ENCODE assay signal across 1 mouse cellular context in the genomic region with DNA sequence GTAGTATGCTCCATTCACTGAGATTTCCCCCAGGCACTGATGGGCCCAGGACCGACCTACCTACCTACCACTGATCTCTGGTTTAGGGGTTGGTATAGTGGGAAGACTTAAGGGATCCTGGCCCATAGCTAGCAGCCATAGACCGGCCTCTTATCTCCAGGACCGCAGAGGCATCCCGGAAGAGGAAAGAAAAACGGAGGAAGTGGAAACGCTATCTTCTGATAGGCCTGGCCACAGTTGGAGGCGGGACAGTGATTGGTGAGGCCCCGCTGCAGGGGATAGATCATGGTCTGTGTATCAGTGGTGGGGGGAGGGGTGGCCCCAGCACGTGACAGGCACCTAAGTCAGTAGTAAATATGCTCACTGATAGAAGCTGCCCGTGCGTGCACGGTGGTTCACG.
A peak's percentile ranks its signal among the peaks of the same experiment; 100 is the strongest.
TF ChIP-seq lines count a peak whose summit lies in the region.

No protein-coding gene starts in this region.

TF ChIP-seq in MEL, 35 proteins besides CTCF, POLR2A, EP300 and RAD21:
- TF ChIP-seq ZC3H11A (IDR thresholded peaks at IDR 0.05; ENCODE audit: low read depth, low read length), result no peak
- no peak for TF ChIP-seq ZKSCAN1 (IDR thresholded peaks at IDR 0.05; ENCODE audit: low read depth, low read length)
- no peak for TF ChIP-seq GABPA (IDR thresholded peaks at IDR 0.05; ENCODE audit: low read depth, low read length)
- no peak for TF ChIP-seq ZMIZ1 (IDR thresholded peaks at IDR 0.05; ENCODE audit: low read depth, low read length)
- no peak for TF ChIP-seq POLR2AphosphoS5 (IDR thresholded peaks at IDR 0.05; ENCODE audit: borderline replicate concordance, low read depth, low read length)
- TF ChIP-seq MXI1 (IDR thresholded peaks at IDR 0.05; ENCODE audit: low read depth, low read length), result peak; percentile 76
- no peak for TF ChIP-seq MEF2A (IDR thresholded peaks at IDR 0.05; ENCODE audit: extremely low read depth, insufficient replicate concordance, low read depth, low read length, poor library complexity, severe bottlenecking)
- TF ChIP-seq MAFK (IDR thresholded peaks at IDR 0.05; ENCODE audit: borderline replicate concordance, low read depth, low read length), result no peak
- TF ChIP-seq TBP (IDR thresholded peaks at IDR 0.05; ENCODE audit: low read depth, low read length), result peak; percentile 70
- 0 out of 2 replicates have a peak, but pooled peaks have one; percentile 31 for TF ChIP-seq TCF12 (IDR thresholded peaks at IDR 0.05; ENCODE audit: low read depth, low read length)
- peak; percentile 77 for TF ChIP-seq HCFC1 (IDR thresholded peaks at IDR 0.05; ENCODE audit: low read depth, low read length)
- TF ChIP-seq BHLHE40 (IDR thresholded peaks at IDR 0.05; ENCODE audit: borderline replicate concordance, low read depth, low read length), result peak; percentile 98
- TF ChIP-seq GATA1 (IDR thresholded peaks at IDR 0.05; ENCODE audit: low read depth, low read length), result peak; percentile 81
- TF ChIP-seq CHD2 (IDR thresholded peaks at IDR 0.05; ENCODE audit: low read length), result no peak
- TF ChIP-seq TAL1 (IDR thresholded peaks at IDR 0.05; ENCODE audit: low read length), result peak; percentile 53
- TF ChIP-seq ETS1 (IDR thresholded peaks at IDR 0.05; ENCODE audit: low read depth, low read length), result peak; percentile 59; the same call in 1 of the 2 replicates
- TF ChIP-seq MYB (IDR thresholded peaks at IDR 0.05; ENCODE audit: low read depth, low read length), result no peak
- peak; percentile 91; the same call in 1 of the 2 replicates for TF ChIP-seq MYC (IDR thresholded peaks at IDR 0.05; ENCODE audit: low read depth, low read length)
- TF ChIP-seq POLR2AphosphoS2 (IDR thresholded peaks at IDR 0.05; ENCODE audit: low read length), result no peak
- TF ChIP-seq SMC3 (IDR thresholded peaks at IDR 0.05; ENCODE audit: low read depth, low read length), result no peak
- no peak for TF ChIP-seq MAZ (IDR thresholded peaks at IDR 0.05; ENCODE audit: low read depth, low read length)
- peak; percentile 76 for TF ChIP-seq ELF1 (IDR thresholded peaks at IDR 0.05; ENCODE audit: low read depth, low read length)
- no peak for TF ChIP-seq UBTF (IDR thresholded peaks at IDR 0.05; ENCODE audit: borderline replicate concordance, insufficient read depth, low read depth, low read length)
- TF ChIP-seq NELFE (IDR thresholded peaks at IDR 0.05; ENCODE audit: low read depth, low read length), result peak; percentile 42; the same call in 1 of the 2 replicates
- TF ChIP-seq JUND (IDR thresholded peaks at IDR 0.05; ENCODE audit: low read depth, low read length), result no peak
- peak; percentile 60 for TF ChIP-seq SIN3A (IDR thresholded peaks at IDR 0.05; ENCODE audit: low read length)
- peak; percentile 71 for TF ChIP-seq RCOR1 (IDR thresholded peaks at IDR 0.05; ENCODE audit: low read depth, low read length)
- peak; percentile 95 for TF ChIP-seq USF1 (IDR thresholded peaks at IDR 0.05; ENCODE audit: low read depth, low read length)
- no peak for TF ChIP-seq ZNF384 (IDR thresholded peaks at IDR 0.05; ENCODE audit: low read depth, low read length)
- no peak for TF ChIP-seq NRF1 (IDR thresholded peaks at IDR 0.05; ENCODE audit: insufficient read depth, low read depth, low read length, poor library complexity, severe bottlenecking)
- TF ChIP-seq CHD1 (IDR thresholded peaks at IDR 0.05; ENCODE audit: low read depth, low read length), result no peak
- no peak for TF ChIP-seq E2F4 (IDR thresholded peaks at IDR 0.05; ENCODE audit: borderline replicate concordance, low read depth, low read length)
- no peak for TF ChIP-seq KAT2A (conservative IDR thresholded peaks at IDR 0.05; ENCODE audit: low read depth, low read length)
- TF ChIP-seq USF2 (IDR thresholded peaks at IDR 0.05; ENCODE audit: borderline replicate concordance in 1 of 2, insufficient read depth in 1 of 2, low read depth in 1 of 2, low read length in 2 of 2), result peak; percentile 29 to 62; a peak in 2 of 4 replicates
- TF ChIP-seq MAX (IDR thresholded peaks at IDR 0.05; ENCODE audit: low read length), result peak; percentile 92
